Mouse (Mus musculus) midbrain, postnatal 0 days (tissue): Measurements from ENCODE around the gene Polr3e. TPM values are rescaled to one million over a fixed set of nuclear protein-coding genes. Genes with fewer than 3 reads are reported as not detected.

ENCODE experiments used
- ATAC-seq: fragments of 200-750 bp; cut with Nextera tagmentation; 2 replicates; pipeline ENCODE4 v1.8.0; 2017; ENCODE audit warnings: moderate number of reproducible peaks, mild to moderate bottlenecking, moderate TSS enrichment, moderate library complexity; ENCODE audit not compliant: low FRiP score
- DNase-seq: peaks from one replicate; pipeline ENCODE4 v3.0.0-alpha.2; 2015; ENCODE audit warnings: low spot score
- H3K27ac ChIP-seq: fragments of 300-500 bp; sonication (generic); 2 replicates; pipeline ENCODE4 v1.5.1; 2014; ENCODE audit warnings: low read depth, mild to moderate bottlenecking, low read length, mixed read lengths
- H3K27me3 ChIP-seq: fragments of 300-500 bp; sonication (generic); 2 replicates; pipeline ENCODE4 v1.6.1; 2014; ENCODE audit warnings: low read length, control low read depth, mixed read lengths; ENCODE audit not compliant: insufficient read depth
- H3K36me3 ChIP-seq: fragments of 300-500 bp; sonication (generic); 2 replicates; pipeline ENCODE4 v1.6.1; 2014; ENCODE audit warnings: low read length, control low read depth, mixed read lengths; ENCODE audit not compliant: insufficient read depth
- H3K4me1 ChIP-seq: fragments of 300-500 bp; sonication (generic); 2 replicates; pipeline ENCODE4 v1.6.1; 2014; ENCODE audit warnings: mild to moderate bottlenecking, control low read depth, antibody characterized with exemption, low read length, mixed read lengths; ENCODE audit not compliant: insufficient read depth
- H3K4me2 ChIP-seq: fragments of 300-500 bp; sonication (generic); 2 replicates; pipeline ENCODE4 v1.6.1; 2014; ENCODE audit warnings: low read depth, mild to moderate bottlenecking, low read length, mixed read lengths; ENCODE audit not compliant: poor library complexity, severe bottlenecking
- H3K4me3 ChIP-seq: fragments of 300-500 bp; sonication (generic); 2 replicates; pipeline ENCODE4 v1.5.1; 2014; ENCODE audit warnings: low read depth, mild to moderate bottlenecking, low read length, moderate library complexity
- H3K9ac ChIP-seq: fragments of 300-500 bp; sonication (generic); replicated peaks from 2 replicates; pipeline ENCODE4 v1.6.1; 2014; ENCODE audit warnings: mild to moderate bottlenecking, low read length, moderate library complexity, mixed read lengths; ENCODE audit not compliant: poor library complexity, severe bottlenecking
- H3K9me3 ChIP-seq: fragments of 300-500 bp; sonication (generic); 2 replicates; pipeline ENCODE4 v1.6.1; 2016; ENCODE audit warnings: low read length, control low read depth
- CTCF ChIP-seq: IDR thresholded peaks from 2 replicates; pipeline ENCODE4 v1.5.1; 2016; ENCODE audit warnings: antibody characterized with exemption, mild to moderate bottlenecking
- WGBS: fragments of 180-500 bp; shearing (Covaris S2); extraction: QIAGEN DNeasy Blood & Tissue Kit; methylation state at CpG from one replicate; pipeline ENCODE4 v1.1.7; 2014; 5-methylcytosine and 5-hydroxymethylcytosine counted together
- polyA plus RNA-seq: library from polyadenylated mRNA; unstranded; fragments of >200 nt; fragmentation: Nextera tagmentation; extraction: Ambion mirVana; gene quantifications from 2 replicates; pipeline ENCODE4 v1.2.1, GENCODE M21; 2015
- total RNA-seq: library from RNA; depleted of rRNA; stranded (reverse); fragments of >200 nt; gene quantifications from 2 replicates; pipeline ENCODE4 v1.2.3, GENCODE M21; 2014; rRNA removed

Polr3e gene
- total RNA-seq (29.4 and 30.6 TPM in 2 replicates), polyA plus RNA-seq (18.6 and 20.4 TPM in 2 replicates)

DNA sequence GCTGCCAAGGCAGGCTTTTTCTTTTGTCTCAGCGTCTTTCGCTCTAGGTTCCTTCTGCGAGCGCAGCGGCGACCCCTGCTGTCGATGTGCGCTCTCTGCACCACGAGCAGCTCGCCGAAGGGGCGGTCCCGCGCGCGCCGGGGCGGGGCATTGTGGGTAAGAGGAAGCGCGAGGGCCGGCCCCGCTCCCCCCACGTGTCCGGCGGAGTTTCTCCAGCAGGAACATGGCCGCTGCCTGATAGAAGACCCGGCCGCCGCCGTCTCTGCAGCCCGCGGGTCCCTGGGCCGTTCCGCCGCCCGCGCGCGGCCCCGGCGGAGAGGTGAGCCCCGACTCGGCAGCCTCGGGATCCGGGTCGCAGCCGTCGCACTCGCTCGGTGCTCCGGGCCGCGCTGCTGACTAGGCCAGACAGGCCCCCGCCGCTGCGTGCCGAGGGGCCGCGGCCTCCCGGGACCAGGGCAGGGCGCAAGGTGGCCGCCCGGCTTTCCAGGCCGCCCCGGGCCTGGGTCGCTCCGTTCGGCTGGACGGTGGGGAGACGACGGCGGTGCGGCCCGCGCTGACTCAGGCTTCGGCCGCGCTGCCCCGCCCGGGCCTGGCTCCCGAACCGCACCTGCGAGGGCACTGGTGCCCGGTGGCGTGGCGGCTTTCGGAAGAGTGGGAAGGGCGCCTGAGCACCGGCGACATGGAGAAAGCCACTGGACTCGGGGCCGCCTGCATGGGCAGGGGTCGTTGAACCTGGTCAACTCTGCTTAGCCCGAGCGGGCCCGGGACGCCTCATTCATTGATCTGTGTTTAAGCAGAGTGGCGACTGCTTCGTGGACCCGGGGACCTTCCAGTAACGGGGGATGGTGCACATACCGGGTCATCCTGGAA is at the start of gene Polr3e:
Gene Polr3e, plus strand, starts transcription at position 153 of the 870 bp plus-strand sequence.
- DNase-seq (peak; percentile 96), ATAC-seq (peak; percentile 94)
- Histone ChIP-seq H3K27me3 (no peaks in the 10 kb centered on the region), H3K4me2 (peak within 1 kb of the TSS; percentile 72), H3K9ac (peak within 1 kb of the TSS; percentile 86), H3K9me3 (no peaks in the 10 kb centered on the region), H3K4me1 (no peaks in the 10 kb centered on the region), H3K4me3 (peak within 1 kb of the TSS; percentile 94), H3K36me3 (no peaks in the 10 kb centered on the region), H3K27ac (peak within 1 kb of the TSS; percentile 86)
- under 1% methylated on average over 75 of the region's 102 CpGs for WGBS
- TF ChIP-seq CTCF: peak; percentile 92

DNA sequence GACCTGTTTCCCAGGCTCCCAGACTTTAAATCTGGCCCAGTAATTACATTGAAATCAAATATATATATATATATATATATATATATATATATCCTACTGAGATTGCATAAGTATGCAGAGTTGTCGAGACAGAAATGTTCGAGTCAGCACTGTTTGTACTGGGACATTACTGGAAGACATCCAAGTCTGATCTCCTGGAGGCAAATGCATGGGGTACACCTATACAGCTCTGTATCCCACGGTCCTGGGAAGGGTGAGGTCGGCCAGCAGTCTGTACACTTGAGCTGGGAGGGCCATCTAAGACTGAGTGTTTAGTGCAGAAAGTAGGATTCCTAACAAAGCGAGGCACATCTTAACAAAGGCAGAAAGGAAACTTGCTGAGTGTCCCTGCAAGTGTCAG is 47.7 kb upstream of the Polr3e start:
- ATAC-seq: no peak
- Histone ChIP-seq H3K27ac (no peak overlapping the region), H3K9me3 (no peaks in the 10 kb centered on the region), H3K27me3 (no peaks in the 10 kb centered on the region), H3K4me3 (no peak overlapping the region), H3K36me3 (peaks cover under 1% of the 10 kb centered on the region), H3K4me1 (no peaks in the 10 kb centered on the region), H3K4me2 (no peak overlapping the region), H3K9ac (no peak overlapping the region)
- no peak for DNase-seq
- no peak for TF ChIP-seq CTCF
- 45% methylated on average over 5 of the region's 5 CpGs for WGBS

DNA sequence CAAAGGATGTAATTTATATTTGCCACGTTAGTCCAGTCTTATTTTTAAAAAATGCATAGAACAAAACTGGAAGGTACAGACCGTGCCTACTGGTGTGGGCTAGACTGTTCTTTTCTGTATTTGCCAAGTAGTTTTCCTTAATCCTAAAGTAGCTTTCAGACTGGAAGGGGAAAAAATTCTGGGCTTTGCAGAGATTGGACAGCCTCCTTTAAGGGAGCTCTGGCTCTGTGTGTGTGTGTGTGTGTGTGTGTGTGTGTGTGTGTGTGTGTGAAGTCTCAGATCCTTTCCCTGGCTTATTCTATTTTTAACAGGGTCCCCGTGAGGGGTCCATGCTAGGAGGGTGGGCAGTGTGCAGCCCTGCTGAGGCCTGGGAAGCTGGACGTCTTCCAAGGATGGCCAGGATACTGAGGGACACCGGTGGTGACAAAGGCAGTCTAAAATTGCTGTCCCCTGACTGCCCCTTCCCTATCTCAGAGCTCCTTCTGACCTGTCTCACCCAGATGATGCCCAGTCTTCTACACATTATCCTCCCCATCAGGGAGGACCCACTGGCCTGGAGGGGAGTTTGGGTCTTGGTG is 47.0 kb upstream of the Polr3e start:
- DNase-seq (no peak), ATAC-seq (no peak)
- 47% methylated on average over 5 of the region's 5 CpGs for WGBS
- no peak overlapping the region for H3K27ac ChIP-seq
- no peak overlapping the region for H3K9ac ChIP-seq
- H3K4me2 ChIP-seq: no peak overlapping the region
- H3K4me3 ChIP-seq: no peak overlapping the region
- H3K9me3 ChIP-seq: no peaks in the 10 kb centered on the region
- no peak for TF ChIP-seq CTCF
- no peaks in the 10 kb centered on the region for H3K4me1 ChIP-seq
- no peaks in the 10 kb centered on the region for H3K27me3 ChIP-seq
- peaks cover 3% of the 10 kb centered on the region for H3K36me3 ChIP-seq

DNA sequence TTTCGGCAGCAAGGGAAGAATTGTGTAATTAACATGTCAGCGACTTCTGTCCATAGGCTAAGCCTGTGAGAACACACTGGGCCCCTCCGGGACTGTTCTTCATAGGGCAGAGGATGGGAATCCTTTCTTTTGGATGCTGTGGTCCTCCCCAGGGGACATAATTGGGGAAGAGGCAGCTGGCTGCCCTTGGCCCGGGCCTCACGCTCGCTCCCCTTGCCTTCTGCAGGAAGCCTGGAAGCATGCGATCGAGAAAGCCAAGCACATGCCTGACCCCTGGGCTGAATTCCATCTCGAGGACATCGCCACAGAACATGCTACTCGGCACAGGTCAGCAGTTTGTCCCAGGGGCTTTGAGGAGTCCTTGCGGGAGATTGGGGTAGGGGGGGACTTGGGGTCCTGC is 44.5 kb upstream of the Polr3e start:
- ATAC-seq: no peak
- WGBS: 81% methylated on average over 12 of the region's 12 CpGs
- no peak overlapping the region for H3K27ac ChIP-seq
- no peaks in the 10 kb centered on the region for H3K27me3 ChIP-seq
- no peak overlapping the region for H3K4me3 ChIP-seq
- DNase-seq: no peak
- H3K36me3 ChIP-seq: peaks cover 9% of the 10 kb centered on the region
- H3K9me3 ChIP-seq: no peaks in the 10 kb centered on the region
- no peak overlapping the region for H3K4me2 ChIP-seq
- no peak for TF ChIP-seq CTCF
- no peak overlapping the region for H3K9ac ChIP-seq
- H3K4me1 ChIP-seq: no peaks in the 10 kb centered on the region

DNA sequence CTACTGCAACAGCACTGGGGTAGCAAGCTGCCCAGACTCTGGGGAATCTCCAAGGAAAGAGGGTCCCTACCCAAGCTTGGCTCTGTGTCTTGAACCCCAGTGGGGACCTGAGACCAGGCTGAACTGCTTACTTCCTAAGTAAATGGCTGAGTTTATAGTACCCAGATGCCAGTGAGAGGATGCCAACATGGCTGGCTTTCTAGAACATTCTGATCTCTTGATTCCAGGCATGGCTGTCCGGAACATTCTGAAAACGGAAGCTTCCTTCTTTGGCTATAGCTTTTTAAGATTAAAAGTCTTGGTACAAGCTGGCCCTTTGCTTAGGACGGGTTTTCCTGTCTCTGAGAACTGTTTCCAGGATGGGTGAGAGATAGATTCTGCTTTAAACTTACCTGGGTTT is 43.5 kb upstream of the Polr3e start:
- Histone ChIP-seq H3K4me2 (no peak overlapping the region), H3K36me3 (peaks cover 9% of the 10 kb centered on the region), H3K27me3 (no peaks in the 10 kb centered on the region), H3K9me3 (no peaks in the 10 kb centered on the region), H3K9ac (no peak overlapping the region), H3K27ac (no peak overlapping the region), H3K4me3 (no peak overlapping the region), H3K4me1 (no peaks in the 10 kb centered on the region)
- no peak for TF ChIP-seq CTCF
- ATAC-seq (no peak), DNase-seq (no peak)
- 91% methylated on average over 3 of the region's 3 CpGs for WGBS
